Mouse (Mus musculus): Measurements from ENCODE around the gene Pax1.

The Pax1 gene

DNA sequence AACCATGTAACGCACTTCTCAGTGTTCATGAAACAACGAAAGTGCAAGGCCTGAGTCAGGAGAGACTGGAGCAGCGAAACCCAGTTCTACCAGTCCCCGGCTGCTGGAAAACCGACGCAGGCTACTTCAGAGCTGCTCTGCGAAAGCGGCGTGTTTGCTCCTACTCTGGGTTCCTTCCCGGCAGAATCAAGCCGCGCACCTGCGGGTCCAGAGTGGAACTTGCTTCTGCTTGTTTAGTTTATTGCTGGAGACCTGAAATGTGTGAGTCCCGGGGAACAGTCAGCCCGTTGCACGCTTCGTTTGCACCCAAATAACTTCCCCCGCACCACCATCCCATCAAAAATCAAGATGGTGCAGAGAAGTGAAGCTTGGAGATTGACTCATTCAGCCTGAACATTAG, at the start of gene Pax1:
TSS of gene Pax1 (plus strand) at position 345 of the 400 bp plus-strand sequence.
- no peak for DNase-seq (ENCODE audit: low spot score)

DNA sequence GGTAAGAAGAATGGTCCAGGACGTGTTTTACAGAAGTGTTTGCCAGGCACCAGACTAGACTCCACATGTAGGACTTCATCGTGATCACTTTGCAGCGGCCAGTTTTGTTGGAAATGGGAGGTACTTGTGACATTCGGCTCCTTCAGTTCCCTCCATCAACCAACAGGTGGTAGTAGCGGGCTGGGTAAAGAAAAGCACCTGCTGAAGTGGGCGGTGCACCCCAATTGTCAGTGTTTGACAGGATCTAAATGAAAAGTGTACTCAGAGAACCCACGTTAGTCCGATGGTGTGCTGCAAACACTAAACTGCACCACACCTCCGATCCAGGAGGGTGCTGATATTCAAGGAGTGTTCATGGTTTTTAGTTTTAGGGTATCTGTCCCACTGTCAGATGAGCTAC, 40.7 kb upstream of the Pax1 start:
- DNase-seq (ENCODE audit: low spot score) = no peak

DNA sequence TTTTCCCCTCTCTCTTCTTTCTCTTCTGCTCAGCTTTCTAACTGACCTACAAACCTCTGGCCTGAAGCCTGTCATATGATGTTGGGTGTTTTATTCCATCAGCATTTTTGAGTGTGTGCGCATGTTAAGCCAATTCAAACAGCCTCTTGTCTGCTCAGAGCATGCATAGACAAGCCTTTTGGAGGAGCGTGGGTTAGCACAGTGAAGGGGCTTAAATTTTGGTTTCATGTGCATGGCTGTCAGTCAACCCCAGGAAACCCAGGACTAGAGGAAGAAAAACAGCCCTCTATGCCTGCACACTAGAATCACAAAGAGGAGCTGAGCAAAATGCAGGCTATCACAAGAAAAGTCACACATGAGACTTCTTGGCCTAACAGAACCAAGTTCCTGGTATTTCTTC, 36.5 kb upstream of the Pax1 start:
- DNase-seq (ENCODE audit: low spot score) = no peak

DNA sequence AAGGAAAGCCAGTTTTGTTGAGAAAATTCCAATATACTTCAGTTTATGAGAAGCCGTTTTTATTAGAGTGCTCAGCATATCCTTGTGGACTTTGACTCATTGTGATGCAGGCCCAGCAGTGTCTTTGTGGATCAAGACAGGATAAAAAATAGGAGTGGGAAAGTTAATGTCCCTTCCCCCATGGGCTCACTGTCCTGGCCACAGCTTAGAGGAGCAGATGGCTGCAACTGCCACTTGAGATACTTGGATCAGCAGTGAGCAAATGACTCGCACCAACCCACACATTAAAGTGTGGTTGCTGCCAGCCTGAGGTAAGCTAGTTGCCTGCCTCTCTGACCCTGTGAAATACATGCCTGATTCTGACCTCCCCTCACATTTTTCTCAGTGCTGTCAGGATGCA, 29.0 kb upstream of the Pax1 start:
- no peak for DNase-seq (ENCODE audit: low spot score)

DNA sequence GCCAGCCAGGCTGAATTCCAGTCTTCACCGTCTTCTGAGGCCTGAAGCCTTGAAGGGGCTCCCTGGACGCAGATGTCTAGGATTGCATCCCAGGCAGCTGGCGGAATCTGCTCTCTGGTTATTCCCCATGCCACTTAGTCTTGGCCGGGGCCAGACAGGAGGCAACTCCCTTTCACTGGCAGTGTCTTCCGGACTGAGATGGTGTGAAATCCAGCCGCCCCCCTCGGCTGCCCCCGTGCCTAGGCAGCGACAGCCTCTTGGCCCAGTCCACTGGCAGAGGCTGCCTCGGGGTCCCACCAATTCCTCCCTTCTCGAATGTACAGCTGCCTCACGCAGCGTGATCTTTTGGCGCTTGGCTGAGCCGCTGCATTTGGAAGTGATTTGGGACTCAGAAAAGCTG, 23.0 kb upstream of the Pax1 start:
- DNase-seq (ENCODE audit: low spot score) = no peak

DNA sequence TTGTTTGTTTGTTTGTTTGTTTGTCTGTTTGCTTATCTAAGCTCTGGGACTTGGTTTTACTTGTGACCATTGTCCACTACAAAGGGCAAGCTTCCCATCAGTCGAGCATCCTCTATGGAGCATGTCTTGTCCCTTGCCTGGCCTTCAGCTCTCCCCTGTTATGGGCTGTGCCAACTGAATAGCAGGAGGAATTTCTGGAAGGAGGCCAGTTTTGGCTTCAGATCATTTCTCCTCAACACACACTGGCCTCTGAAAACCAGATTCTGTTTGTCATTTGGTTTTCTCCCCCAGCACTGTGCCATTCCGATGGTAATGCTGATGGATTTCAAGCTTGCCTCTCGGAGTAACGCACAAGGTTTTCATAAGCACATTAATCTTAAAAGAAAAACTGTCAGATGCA, 21.9 kb upstream of the Pax1 start:
- no peak for DNase-seq (ENCODE audit: low spot score)

DNA sequence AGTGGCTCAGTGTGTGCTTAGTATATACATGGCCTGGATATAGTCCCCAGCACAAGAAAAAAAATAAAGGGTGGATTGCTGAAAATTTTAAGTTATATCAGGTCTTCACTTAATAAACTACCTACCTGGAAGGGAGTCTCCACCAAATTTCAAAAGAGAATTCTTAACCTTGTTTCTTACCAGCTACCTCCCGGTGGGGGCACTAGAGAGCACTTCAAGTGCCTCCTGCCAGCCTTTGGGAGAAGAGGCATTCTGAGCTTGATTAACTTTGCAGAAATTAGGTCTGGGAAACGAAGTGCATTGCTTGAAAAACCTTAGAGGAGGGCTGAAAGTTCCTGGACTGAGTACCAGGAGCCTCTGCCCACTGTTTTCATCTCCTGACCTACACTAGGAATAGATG, 19.5 kb upstream of the Pax1 start:
- DNase-seq (ENCODE audit: low spot score) = no peak

DNA sequence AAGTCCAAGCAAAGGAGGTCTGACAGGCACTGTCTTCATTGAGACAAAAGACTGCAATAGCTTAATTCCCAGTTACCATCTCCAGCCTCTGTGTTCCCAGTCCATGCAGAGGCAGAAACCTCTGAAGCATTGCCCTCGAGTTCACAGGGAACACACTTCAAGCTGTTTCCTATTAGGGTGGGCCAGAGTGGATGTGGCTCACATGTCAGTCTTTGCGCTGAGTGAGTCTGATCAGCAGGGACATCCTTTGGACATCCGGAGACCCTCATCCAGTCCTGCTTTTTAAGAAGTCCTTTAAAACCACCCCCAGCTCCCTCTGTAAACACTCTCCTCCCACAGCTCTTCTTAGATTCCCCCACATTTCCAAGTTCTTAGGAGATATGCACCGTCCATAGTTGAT, 2.0 kb upstream of the Pax1 start:
- DNase-seq (ENCODE audit: low spot score) = no peak

DNA sequence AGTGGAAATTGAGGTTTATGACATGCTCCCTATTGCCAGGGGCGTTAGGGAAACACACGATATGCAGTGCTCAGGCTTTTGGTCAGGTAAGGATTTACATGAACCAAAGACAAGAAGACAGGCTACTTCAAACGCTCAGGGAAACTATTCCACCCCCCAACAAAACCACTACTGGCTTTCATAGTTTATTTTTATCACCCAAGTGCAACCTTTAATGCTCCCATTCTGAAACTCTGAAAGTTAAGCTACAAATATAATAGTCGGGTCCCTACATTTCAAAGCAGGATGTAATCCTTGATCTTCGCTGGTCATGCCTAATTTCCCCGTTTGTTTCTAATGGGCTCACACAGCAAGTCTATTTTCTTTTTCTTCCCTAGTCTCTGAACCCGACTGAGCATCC, 1.3 kb upstream of the Pax1 start:
- DNase-seq (ENCODE audit: low spot score) = no peak

DNA sequence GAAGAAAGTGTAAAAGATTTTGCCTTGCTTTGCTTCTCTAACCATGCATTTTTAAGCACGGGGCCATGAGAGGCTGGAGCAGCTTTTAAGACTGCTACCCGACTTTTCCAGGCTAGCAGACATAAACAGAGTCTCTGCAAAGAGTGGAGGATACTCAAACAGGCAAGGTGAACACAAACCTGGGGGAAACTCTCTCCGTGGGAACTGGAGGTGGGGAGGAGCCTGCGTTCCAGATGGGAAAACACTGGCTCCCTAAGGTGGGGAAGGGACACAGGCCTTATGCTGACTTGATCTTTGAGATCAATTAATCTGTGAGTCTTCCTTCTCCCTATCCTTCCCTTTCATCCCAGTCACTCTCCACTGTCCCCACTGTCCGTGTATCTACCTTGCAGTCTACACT, 869 bp upstream of the Pax1 start:
- DNase-seq (ENCODE audit: low spot score) = no peak

DNA sequence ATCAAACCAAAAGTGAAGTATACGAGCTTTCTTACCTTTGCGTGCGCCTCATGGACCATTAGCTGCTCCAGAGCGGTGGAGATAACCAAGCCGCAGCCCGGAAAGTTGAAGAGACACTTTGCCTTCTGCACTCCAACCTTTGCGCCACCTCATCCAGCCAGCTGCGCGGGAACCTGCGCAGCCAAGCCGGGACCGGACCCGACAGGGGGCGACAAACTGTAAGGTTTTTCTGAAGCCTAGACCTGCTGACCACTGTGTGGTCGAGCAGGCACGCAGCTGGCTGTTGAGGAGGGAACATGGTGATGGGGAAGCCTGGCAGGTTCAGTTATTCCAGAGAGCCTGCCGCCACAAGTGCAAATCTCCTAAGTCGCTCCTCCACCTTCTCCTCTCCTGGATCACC, 591 bp downstream of the Pax1 start:
- no peak for DNase-seq (ENCODE audit: low spot score)

DNA sequence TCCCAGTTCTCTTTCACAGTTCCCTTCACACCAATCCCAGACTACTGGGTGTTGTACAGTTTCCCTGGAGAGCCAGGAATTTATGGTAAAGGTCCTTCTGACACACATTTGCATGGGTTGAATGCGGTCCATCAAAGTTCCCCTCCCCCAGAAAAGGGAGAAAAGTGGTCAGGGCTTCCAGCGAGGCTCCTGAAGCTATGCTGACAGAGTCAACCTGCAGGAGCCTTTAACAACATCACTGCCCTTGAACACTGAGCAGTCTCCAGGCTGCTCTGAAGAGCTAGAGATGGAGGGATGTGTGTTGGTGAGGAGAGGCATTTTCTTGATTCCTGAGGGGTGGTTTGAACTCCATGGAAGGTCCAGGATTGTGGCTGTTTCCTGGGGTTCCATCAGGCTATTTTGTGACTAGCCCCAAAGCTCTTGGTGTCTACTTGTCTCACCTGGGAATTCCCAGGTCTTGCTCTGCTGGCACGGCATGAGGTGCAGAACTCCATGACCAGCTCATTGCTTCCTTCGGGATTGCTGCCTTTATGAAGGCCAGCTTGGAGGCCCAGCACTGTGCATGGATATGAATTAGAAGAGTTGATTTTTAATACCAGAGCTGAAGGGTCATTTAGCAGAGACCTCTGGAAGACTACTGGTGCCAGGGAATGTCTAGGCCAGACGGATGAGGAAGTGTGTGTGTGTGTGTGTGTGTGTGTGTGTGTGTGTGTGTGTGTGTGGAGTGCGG, 1.8 kb downstream of the Pax1 start:
- no peak for DNase-seq (ENCODE audit: low spot score)

DNA sequence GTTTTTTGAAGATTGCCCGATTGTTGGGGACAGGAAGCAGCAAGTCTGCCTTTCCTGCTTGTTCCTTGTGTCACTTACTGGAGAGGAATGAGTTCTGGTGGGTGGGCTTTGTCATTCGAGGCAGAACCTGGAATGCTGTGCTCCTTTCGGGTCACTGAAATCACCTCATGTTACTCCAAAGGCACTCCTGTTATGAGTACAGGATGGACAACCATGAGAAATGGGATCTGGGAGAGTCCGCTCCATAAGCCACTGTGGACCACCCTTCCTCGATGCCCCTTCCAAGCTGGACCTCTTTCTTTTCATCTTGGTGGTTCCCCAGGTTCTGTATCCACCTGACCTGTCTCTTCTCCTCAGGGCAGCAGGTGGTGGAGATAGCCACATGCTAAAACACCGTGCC, 2.5 kb downstream of the Pax1 start:
- no peak for DNase-seq (ENCODE audit: low spot score)

DNA sequence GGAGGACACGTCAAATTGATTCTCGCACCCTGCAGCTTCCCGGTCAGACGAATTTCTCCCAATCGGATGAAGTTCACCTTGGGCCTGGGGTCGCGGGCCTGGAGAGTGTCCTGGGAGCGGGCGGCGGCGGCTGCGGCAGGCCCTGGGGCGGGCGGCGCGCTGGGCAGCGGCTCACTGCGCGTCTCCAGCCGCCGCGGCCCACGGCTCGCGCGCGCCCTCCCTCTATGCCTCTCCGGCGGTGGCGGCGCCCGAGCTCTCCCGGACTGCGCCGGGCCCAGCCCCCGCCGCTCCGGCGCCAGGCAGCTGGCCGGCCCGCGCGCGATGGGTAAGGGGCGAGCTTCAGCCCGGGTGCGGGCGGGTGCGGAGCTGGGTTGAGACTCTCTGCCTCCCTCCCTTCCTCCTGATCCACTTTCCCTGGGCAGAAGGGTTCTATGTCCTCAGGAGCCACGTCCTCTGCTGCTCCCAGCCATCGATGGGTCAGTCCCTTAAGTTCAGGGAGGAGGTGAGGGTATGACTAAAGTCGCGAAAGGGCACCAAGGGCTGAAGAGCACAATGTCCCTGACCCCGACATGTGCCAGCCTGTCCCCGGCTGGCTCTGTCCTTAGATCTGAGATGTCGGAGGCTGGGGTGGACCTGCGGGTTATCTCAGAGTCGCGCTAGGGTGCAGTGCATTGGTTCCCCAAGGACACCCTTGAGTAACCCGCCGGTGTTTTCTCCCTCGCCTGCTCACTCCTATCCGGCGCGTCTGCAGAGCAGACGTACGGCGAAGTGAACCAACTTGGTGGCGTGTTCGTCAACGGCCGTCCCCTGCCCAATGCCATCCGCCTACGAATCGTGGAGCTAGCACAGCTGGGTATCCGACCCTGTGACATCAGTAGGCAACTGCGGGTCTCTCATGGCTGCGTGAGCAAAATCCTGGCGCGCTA, 3.5 kb downstream of the Pax1 start:
- DNase-seq (ENCODE audit: low spot score) = no peak

DNA sequence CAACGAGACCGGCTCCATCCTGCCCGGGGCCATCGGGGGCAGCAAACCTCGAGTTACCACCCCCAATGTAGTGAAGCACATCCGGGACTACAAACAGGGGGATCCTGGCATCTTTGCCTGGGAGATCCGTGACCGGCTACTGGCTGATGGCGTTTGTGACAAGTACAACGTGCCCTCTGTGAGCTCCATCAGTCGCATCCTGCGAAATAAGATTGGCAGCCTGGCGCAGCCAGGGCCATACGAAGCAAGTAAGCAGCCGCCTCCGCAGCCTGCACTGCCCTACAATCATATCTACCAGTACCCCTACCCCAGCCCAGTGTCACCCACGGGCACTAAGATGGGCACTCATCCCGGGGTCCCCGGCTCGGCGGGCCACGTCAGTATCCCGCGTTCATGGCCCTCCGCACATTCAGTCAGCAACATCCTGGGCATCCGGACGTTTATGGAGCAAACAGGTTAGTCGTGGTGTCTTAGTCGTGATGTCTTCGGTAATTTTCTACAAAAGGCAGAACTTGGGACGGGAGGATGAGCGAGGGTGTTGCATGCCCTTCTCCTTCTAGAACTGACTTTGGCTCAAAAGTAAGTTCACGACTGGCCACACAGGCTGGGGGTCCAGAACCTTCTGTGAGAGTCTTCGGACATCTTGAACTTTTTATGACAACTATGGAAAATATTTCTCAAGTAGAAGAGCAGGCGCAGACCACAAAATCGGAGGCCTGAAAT, 4.3 kb downstream of the Pax1 start:
- no peak for DNase-seq (ENCODE audit: low spot score)

DNA sequence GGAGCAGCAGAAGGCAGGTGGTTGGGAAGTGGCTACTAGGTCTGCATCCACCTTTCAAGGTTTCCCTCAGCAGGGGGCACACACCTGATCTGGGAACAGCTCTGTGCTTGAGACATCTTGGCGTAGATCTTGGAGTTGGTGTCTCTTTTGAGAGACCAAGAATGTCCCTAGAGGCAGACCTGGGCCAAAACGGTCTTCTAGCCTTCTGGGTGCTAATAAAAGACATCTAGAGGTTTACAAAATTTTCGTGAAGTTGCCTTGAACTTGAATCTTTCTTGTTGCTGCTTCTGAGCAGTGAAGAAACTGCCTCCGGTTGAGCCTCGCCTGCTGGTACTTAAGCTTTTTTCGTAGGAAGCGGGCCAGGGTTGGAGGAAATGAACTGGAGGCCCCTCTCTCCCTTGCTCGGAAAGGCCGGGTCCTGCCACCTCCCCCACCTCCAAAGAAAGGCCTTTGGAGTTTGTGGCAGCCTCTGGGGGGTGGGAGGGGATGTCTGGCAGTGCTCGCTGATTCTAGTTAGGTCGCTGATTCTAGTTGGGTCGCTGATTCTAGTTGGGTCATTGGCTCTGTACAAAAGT, 5.6 kb downstream of the Pax1 start:
- no peak for DNase-seq (ENCODE audit: low spot score)

DNA sequence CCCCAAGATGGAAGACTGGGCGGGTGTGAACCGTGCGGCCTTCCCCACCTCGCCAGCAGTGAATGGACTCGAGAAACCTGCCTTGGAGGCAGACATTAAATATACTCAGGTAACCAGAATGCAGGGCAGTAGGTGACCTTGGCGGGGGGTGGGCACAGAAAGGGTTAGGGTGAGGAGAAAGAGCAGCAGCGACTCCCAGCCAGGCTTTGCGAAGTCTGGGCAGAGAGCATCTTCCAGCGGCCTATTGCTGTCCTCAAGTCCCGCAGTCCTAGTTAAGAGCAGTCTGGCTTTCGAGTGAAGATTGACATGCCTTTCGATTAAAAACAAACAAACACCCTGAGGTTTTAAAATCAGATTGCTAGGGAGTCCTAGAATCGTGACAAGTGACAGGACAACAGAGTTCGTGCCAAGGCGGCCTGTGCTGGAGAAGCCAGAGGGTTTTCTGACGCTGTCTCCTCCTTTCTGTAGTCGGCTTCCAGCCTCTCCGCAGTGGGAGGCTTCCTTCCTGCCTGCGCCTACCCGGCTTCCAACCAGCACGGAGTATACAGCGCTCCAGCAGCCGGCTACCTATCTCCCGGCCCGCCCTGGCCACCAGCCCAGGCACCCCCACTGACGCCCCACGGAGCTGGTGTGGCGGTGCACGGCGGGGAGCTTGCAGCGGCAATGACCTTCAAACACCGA, 6.3 kb downstream of the Pax1 start:
- DNase-seq (ENCODE audit: low spot score) = no peak

DNA sequence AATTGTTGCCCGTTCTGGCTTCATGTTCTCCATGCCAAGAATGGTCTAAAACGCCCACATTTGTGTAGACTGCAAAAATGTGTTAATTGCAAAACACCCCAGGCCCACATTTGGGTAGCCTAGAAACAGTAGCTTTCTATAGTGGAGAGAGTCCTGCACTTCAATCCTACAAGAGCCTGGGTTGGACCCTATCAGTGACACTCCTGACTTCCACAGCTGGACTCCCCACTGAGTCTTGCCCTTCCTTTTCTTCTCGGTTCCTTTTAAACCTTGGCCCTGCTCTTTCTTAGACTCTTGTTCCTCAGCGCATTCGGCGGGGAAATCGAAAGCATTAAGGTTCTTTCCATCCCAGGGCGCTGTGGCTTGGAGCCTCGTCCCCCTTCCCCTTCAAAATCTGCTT, 7.8 kb downstream of the Pax1 start:
- DNase-seq (ENCODE audit: low spot score) = no peak

DNA sequence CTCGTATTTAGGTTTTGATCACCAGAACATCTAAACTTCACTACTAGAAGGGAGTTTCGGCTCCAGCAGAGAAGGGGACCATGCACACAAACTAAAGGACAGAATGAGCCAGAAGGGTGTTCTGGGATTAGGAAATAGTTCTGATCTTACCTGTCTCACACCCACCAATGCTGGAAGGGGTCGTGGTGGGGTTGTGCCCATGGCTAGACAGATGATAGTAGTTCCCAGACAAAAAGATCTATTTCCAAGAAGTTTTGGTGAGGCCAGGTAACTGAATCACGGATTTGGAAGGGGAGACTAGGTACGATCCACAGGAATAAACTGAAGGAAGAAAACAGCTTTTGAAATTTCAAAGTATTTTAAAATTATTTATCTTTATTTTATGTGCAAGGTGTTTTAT, 8.4 kb downstream of the Pax1 start:
- DNase-seq (ENCODE audit: low spot score) = no peak

DNA sequence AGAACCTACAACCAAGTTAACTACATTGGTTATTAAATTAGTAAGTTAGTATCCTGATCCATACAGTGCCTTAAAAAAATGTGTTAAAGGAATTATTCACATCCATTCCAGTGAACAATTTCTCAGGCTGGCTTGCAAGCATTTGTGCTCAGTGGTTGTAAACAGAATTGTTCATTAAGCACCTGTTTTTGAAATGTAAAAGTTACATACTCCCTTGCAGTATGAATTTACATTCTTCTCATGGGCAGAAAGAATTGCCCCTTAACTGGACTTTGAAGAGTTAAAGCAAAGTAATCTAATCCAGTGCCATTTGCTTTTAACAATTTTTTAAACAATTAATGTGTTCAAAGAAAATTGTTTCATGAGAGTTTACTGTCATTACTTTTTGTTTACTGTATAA, 9.6 kb downstream of the Pax1 start:
- DNase-seq (ENCODE audit: low spot score) = no peak

DNA sequence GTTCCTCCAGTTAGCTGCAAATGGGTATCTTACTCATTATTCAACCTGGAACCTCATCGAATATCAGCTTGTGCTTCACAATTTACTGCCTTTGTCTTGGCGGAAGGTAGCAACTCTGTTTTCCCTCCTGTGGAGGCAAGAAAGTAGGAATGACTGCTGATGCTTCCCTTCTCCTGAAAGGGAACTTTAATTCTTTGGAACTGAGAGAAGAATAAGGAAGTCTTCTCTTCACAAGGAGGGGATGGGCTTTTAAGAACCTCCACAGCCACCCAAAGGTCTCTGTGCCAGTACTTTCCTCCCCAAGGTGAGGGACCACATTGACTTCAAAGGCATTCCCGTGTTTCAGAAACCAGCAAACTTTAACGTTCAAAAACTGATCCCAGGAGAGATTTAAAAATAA, 10.1 kb downstream of the Pax1 start:
- DNase-seq (ENCODE audit: low spot score) = no peak

All from ovary, adult 18-20 months (tissue).